Mouse (Mus musculus) megakaryocyte, embryonic 14.5 days (primary cell): Measurements from ENCODE around the gene Gm6657. TPM values are rescaled to one million over a fixed set of nuclear protein-coding genes. Genes with fewer than 3 reads are reported as not detected.

Source experiments
- H3K27me3 ChIP-seq: replicated peaks from 2 replicates; pipeline ENCODE3; 2012; ENCODE audit warnings: inconsistent platforms
- H3K36me3 ChIP-seq: replicated peaks from 2 replicates; pipeline ENCODE3; 2012; ENCODE audit warnings: low read length, inconsistent platforms, mixed read lengths
- H3K4me1 ChIP-seq: 2 replicates; pipeline ENCODE4 v1.6.1; 2012; ENCODE audit warnings: inconsistent platforms
- H3K4me3 ChIP-seq: replicated peaks from 2 replicates; pipeline ENCODE3; 2012; ENCODE audit warnings: moderate library complexity, mild to moderate bottlenecking, inconsistent platforms
- H3K9me3 ChIP-seq: 2 replicates; pipeline ENCODE4 v1.6.1; 2012; ENCODE audit warnings: inconsistent platforms
- FLI1 ChIP-seq: IDR thresholded peaks from 2 replicates; pipeline ENCODE4 v1.6.1; 2012; ENCODE audit warnings: low read length, inconsistent platforms, mixed read lengths
- GATA1 ChIP-seq: IDR thresholded peaks from 3 replicates; pipeline ENCODE4 v1.6.1; 2012; ENCODE audit warnings: mixed read lengths, low read length, inconsistent platforms, borderline replicate concordance
- polyA plus RNA-seq: library from polyadenylated mRNA; stranded (reverse); fragments of >175 nt; gene quantifications from 2 replicates; pipeline ENCODE4 v1.2.3, GENCODE M21; 2012; ENCODE audit warnings: low replicate concordance; ENCODE audit not compliant: insufficient read depth

Gene Gm6657
- polyA plus RNA-seq: not detected in 2 replicates

DNA sequence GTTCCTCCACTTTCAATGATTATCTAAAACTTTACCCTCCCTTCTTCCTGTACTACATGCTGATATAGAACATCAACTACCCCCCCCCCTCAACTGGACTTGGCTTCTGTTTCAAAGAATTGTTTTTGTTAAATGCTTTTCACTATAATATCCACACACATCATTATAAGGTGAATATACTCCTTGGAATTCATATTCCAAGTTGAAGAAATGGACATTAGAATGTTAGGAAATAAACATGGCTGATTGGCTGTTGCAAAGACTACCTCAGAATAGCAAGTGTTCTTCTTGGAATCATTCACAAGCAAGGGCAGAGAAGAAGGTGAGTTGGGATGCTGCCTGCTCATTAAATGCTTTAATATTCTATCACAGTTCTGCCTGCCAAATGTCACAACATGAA, at the start of gene Gm6657:
TSS of gene Gm6657 (plus strand) at position 301 of the 400 bp plus-strand sequence.
- 0 out of 2 replicates have a peak, but pooled peaks cover 1% of the 10 kb centered on the region for H3K4me1 ChIP-seq
- H3K27me3 ChIP-seq: no peaks in the 10 kb centered on the region
- H3K4me3 ChIP-seq: no peak within 1 kb of the TSS
- no peak for TF ChIP-seq GATA1
- TF ChIP-seq FLI1: no peak
- H3K9me3 ChIP-seq: peaks cover 8% of the 10 kb centered on the region
- H3K36me3 ChIP-seq: no peaks in the 10 kb centered on the region

DNA sequence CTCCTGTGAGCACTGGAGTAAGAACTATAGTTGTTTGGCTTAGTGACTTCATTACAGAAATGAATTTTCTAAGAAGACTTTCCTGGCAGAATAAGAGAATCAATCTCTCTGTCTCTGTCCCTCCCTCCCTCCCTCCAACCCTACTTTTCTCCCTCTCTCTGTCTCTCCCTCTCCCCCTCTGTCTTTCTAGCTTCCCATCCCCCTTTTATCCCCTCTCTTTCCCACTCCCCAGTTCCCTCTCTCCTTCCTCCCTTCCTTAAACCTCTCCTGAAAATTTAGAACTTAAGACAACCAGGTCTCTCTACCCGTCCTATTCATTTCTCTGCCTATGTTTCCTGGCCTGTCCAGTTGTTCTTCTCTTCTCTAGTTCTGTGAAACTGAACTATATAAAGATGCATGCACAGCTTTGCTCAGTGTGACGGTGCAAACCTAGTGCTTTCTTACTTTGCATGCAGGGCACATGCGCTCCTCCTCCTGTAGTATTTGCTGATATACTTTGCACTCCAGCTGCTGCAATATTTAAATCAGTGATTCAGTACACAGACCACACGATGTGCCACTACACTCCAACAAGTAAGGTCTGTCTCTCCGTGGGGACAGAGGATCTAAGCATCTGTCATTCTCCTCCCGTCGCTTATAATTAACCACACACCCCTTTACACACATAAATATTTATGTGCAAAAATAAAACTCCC, 40.6 kb upstream of the Gm6657 start:
- H3K9me3 ChIP-seq: no peaks in the 10 kb centered on the region
- H3K4me3 ChIP-seq: no peak overlapping the region
- no peaks in the 10 kb centered on the region for H3K4me1 ChIP-seq
- H3K36me3 ChIP-seq: no peaks in the 10 kb centered on the region
- peaks cover 3% of the 10 kb centered on the region for H3K27me3 ChIP-seq
- no peak for TF ChIP-seq FLI1
- no peak for TF ChIP-seq GATA1

DNA sequence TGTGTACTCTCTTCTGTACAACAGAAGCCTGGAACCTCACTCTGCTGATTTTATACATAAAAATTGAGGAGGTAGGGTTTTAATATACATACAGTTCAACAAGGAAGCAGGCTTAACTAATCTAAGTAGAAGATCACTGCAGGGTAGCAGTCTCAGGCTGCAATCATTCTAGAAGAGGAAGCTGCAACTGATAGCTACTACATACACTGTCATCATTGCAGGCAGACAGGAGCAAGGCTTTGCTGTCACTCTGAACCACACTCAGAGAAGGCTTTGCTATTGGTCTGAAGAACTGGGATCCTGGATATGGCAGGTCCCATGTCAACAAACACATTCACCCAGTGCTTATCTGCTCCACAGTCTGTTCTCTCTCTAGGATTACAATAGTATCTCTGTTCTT, 23.9 kb upstream of the Gm6657 start:
- Histone ChIP-seq H3K27me3 (peaks cover 3% of the 10 kb centered on the region), H3K4me3 (no peak overlapping the region), H3K4me1 (no peaks in the 10 kb centered on the region), H3K36me3 (no peaks in the 10 kb centered on the region), H3K9me3 (no peaks in the 10 kb centered on the region)
- TF ChIP-seq GATA1 (no peak), FLI1 (no peak)

DNA sequence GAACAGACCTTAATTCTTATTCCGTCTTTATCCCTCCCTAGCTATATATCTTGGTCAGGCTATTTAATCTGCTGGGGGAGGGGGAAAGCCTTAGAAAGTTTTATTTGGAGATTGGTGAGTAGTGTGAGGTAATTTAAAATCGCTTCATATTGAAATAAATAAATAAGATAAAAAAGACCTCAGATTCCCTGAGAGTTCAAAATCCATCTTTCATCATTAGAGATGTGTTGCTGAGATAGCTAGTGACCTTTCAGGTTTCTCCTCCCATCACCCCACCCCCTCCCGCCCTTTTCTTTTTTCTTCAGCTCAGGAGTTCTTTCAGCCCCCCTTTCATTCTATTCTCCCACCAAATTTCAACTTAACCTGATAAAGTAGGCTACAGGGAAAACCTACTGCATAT, 20.1 kb upstream of the Gm6657 start:
- Histone ChIP-seq H3K27me3 (no peaks in the 10 kb centered on the region), H3K4me3 (no peak overlapping the region), H3K9me3 (no peaks in the 10 kb centered on the region), H3K4me1 (no peaks in the 10 kb centered on the region), H3K36me3 (no peaks in the 10 kb centered on the region)
- no peak for TF ChIP-seq FLI1

DNA sequence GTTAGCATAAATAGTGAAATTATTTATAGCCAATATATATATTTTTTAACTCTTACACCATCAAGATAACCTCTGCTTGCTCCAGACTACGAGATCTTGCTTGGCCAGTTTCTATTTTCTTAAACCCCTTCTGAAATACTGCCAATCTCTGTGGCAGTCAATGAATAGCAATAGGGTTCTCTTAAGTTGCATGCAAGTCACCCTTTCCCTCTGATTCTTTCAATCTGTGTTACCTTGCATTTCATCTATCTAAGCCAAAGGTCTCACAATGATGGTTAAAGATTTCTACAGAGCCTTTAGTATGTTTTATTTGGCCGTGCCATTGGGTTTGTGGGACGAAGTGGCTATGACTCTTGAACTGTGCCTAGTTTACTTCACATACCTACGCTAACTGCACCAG, 19.4 kb upstream of the Gm6657 start:
- H3K36me3 ChIP-seq: no peaks in the 10 kb centered on the region
- H3K4me1 ChIP-seq: no peaks in the 10 kb centered on the region
- TF ChIP-seq FLI1 (no peak), GATA1 (no peak)
- H3K4me3 ChIP-seq: no peak overlapping the region
- no peaks in the 10 kb centered on the region for H3K27me3 ChIP-seq
- no peaks in the 10 kb centered on the region for H3K9me3 ChIP-seq

DNA sequence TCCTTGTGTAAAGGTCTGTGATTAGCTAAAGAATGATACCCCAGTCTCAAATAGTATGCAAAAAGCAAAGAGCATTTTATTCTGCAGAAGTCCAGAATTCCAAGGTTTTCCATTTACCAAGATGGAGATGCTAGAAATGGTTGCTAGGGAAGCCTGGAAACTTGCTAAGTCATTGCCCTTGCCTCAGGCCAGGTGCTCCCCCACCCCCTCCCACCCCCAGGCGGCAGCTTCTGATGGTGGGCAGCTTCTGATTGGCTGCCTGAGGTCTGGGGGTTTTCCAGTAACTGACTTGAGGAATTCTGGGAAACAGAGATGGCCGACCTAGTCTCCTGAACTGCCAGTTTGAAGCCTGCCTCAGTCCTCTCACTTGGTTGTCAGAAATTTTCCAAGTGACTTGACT, 12.6 kb upstream of the Gm6657 start:
- Histone ChIP-seq H3K27me3 (no peaks in the 10 kb centered on the region), H3K9me3 (no peaks in the 10 kb centered on the region), H3K4me3 (no peak overlapping the region), H3K36me3 (no peaks in the 10 kb centered on the region), H3K4me1 (no peaks in the 10 kb centered on the region)
- TF ChIP-seq FLI1: no peak
- TF ChIP-seq GATA1: no peak

DNA sequence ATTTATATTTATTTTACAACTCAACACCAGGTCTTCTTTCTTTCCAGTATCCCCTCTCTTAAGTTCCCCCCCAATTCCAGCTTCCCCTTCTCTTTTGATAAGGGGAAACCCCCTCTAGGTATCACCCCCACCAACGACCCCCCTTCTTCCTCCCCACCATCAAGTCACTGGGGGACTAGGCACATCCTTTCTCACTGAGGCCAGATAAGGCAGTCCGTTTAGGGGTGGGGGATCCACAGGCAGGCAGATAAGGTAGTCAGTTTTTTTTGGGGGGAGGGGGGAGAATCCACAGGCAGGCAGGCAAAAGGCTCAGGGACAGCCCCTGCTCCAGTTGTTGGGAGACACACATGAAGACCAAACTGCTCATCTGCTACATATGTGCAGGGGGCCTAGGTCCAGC, 1.3 kb downstream of the Gm6657 start:
- Histone ChIP-seq H3K9me3 (peaks cover 8% of the 10 kb centered on the region), H3K4me1 (no peaks in the 10 kb centered on the region), H3K27me3 (no peaks in the 10 kb centered on the region), H3K36me3 (no peaks in the 10 kb centered on the region), H3K4me3 (no peak overlapping the region)
- TF ChIP-seq FLI1: no peak
- no peak for TF ChIP-seq GATA1

DNA sequence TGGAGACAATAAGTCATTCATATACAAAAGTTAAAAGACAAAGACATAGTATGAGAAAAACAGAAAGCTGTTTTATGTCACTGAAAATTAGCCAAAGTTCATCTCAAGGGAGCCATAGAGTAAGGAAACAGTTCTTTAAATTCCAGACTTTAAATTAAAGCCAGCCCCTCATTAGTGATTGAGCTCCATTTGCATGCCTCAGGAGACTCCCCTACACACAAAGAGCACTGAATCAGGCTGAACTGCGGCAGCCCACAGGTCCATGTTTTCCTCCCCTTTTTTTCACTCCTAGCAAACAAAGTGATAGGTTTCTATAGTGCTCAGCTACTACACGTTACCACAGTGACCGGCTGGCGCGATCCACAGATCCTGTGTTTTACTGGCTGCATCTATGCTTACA, 9.6 kb downstream of the Gm6657 start:
- H3K4me3 ChIP-seq: no peak overlapping the region

DNA sequence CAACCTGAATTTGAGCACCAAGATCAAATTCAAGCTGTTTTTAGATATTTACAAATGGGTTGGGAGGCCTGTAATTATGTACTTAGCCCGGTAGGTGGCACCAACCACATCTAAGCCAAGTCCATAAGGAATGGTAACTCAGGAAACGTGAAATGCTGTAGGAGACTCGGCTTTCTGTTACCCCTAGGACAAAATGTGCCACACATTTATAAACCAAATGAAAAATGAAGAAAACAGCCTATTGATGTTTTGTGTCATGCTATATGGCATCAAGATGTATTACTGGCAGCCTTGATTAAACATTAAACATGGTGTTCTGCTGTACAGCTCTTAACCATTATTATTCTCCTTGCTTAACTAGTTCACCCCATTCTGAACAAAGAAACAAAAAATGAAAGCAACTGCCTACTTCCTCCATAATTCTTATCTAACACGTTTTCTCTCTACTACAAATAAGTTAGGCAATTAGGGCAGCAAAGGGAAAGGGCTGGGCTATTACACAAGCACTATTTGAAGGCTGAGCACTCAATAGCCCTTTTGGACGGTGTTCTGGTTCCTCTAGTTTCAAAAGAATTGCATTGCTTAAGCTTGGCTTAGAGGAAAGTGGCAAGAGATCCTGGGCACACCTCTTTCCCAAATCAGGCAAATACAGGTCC, 12.0 kb downstream of the Gm6657 start:
- TF ChIP-seq FLI1 (no peak), GATA1 (no peak)
- H3K36me3 ChIP-seq: no peaks in the 10 kb centered on the region
- H3K9me3 ChIP-seq: no peaks in the 10 kb centered on the region
- no peaks in the 10 kb centered on the region for H3K27me3 ChIP-seq
- peaks cover 9% of the 10 kb centered on the region for H3K4me1 ChIP-seq
- H3K4me3 ChIP-seq: peak overlapping the region; percentile 89

More for the DNA sequence above, 9.6 kb downstream of the Gm6657 start:
- no peaks in the 10 kb centered on the region for H3K36me3 ChIP-seq
- H3K9me3 ChIP-seq: no peaks in the 10 kb centered on the region
- H3K27me3 ChIP-seq: no peaks in the 10 kb centered on the region
- TF ChIP-seq FLI1 (no peak), GATA1 (no peak)
- peaks cover 9% of the 10 kb centered on the region for H3K4me1 ChIP-seq

DNA sequence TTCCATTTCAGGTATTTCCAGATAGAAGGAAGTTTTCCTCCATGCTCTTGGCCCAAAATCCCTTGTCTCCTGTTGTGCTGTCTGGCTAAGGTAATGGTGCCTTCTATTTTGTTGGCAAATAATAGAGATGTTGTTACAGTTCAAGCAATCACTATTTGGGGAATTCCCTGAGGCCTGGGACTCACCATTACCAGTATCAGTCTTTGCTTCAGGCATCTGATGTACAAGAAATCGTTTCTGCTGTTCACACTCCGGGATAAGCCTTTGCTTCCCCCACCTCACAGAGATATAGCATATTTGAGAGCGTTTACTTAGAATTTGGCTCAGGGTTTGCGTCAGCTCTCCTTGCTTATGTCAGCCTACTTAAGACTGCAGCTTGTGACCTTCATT, 12.5 kb downstream of the Gm6657 start:
- no peaks in the 10 kb centered on the region for H3K9me3 ChIP-seq
- peak overlapping the region; percentile 89 for H3K4me3 ChIP-seq

More for the DNA sequence above, 12.5 kb downstream of the Gm6657 start:
- Histone ChIP-seq H3K36me3 (no peaks in the 10 kb centered on the region), H3K4me1 (peaks cover 9% of the 10 kb centered on the region), H3K27me3 (no peaks in the 10 kb centered on the region)
- no peak for TF ChIP-seq GATA1
- no peak for TF ChIP-seq FLI1
